Mouse (Mus musculus): ENCODE measurements around the gene Ccdc102a. TPM values are rescaled to one million over a fixed set of nuclear protein-coding genes. Genes with fewer than 3 reads are reported as not detected.
A peak's percentile ranks its signal among the peaks of the same experiment; 100 is the strongest.

Ccdc102a gene
- polyA plus RNA-seq (2015; fragmentation: Nextera tagmentation; extraction: Ambion mirVana) = 5.4 and 5.6 TPM in 2 replicates

DNA sequence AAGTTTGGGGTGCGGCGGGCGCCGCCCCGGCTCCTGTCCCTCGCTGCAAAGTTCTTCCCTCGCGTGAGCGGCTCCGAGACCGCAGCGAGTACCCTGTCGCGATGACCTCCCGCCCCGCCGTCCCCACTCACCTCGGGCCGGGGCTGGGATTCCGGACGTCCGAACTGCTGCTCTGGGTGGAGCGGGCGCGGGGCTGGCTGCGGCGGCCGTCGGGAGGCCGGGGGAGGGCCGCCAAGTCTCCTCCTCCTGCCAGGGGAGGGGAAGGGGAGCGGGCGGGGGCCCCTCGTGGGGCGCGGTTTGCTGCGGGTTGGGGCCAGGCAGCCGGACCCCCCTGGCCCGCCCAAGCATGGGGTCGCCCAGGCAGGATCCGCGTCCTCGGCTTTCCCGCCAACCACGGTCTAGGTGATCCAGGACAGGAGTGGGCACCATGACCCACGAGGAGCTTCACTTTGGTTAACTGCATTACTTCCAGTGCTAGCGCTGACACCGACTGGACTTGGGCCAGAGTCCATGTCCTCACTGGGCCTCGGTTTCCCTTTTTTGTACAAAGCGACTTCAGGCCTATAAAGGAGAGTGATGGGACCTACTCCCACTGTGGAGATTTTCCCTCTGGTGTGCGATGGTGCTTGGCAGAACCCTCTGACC is at the start of gene Ccdc102a:
Gene Ccdc102a, minus strand, starts transcription at position 248 of the 645 bp plus-strand sequence.
- Histone ChIP-seq H3K4me1 (peaks cover 38% of the 10 kb centered on the region), H3K36me3 (no peaks in the 10 kb centered on the region), H3K4me3 (peak within 1 kb of the TSS; percentile 50), H3K9ac (replicated peaks) (peak within 1 kb of the TSS; percentile 31), H3K27me3 (peaks cover 1% of the 10 kb centered on the region; the same call in 1 of the 2 replicates), H3K4me2 (replicated peaks) (peak within 1 kb of the TSS; percentile 82), H3K27ac (replicated peaks) (no peak within 1 kb of the TSS), H3K9me3 (no peaks in the 10 kb centered on the region)
- peak; percentile 30; the same call in 1 of the 2 replicates for ATAC-seq (replicated peaks)
- 2% methylated on average over 48 of the region's 51 CpGs for WGBS

GRCm38 (mm10) chr8:94967554-94967953 is 49.7 kb upstream of the Ccdc102a start:
- no peak overlapping the region for H3K27ac ChIP-seq (replicated peaks)
- no peaks in the 10 kb centered on the region for H3K27me3 ChIP-seq
- no peak overlapping the region for H3K4me2 ChIP-seq (replicated peaks)
- no peaks in the 10 kb centered on the region for H3K36me3 ChIP-seq
- H3K4me1 ChIP-seq = peaks cover 5% of the 10 kb centered on the region; the same call in 1 of the 2 replicates
- WGBS = 48% methylated on average over 3 of the region's 3 CpGs
- ATAC-seq (replicated peaks) = no peak
- H3K9me3 ChIP-seq = no peaks in the 10 kb centered on the region
- H3K9ac ChIP-seq (replicated peaks) = no peak overlapping the region
- no peak overlapping the region for H3K4me3 ChIP-seq

GRCm38 (mm10) chr8:94967071-94967470 is 49.2 kb upstream of the Ccdc102a start:
- Histone ChIP-seq H3K36me3 (no peaks in the 10 kb centered on the region), H3K27ac (replicated peaks) (no peak overlapping the region), H3K4me3 (no peak overlapping the region), H3K9me3 (no peaks in the 10 kb centered on the region), H3K4me1 (peaks cover 5% of the 10 kb centered on the region; the same call in 1 of the 2 replicates), H3K4me2 (replicated peaks) (no peak overlapping the region), H3K9ac (replicated peaks) (no peak overlapping the region), H3K27me3 (no peaks in the 10 kb centered on the region)
- no peak for ATAC-seq (replicated peaks)
- WGBS = 80% methylated on average over 4 of the region's 4 CpGs

- H3K4me1 ChIP-seq = peaks cover 5% of the 10 kb centered on the region; the same call in 1 of the 2 replicates
- no peaks in the 10 kb centered on the region for H3K9me3 ChIP-seq
- no peak overlapping the region for H3K4me3 ChIP-seq
- ATAC-seq (replicated peaks) = no peak
- no peak overlapping the region for H3K27ac ChIP-seq (replicated peaks)
- H3K9ac ChIP-seq (replicated peaks) = no peak overlapping the region
- H3K36me3 ChIP-seq = no peaks in the 10 kb centered on the region
- H3K27me3 ChIP-seq = no peaks in the 10 kb centered on the region
- no peak overlapping the region for H3K4me2 ChIP-seq (replicated peaks)
- 20% methylated on average over 7 of the region's 7 CpGs for WGBS
Observed at GRCm38 (mm10) chr8:94966578-94966977, 48.7 kb upstream of the Ccdc102a start.

GRCm38 (mm10) chr8:94964828-94965227 is 46.9 kb upstream of the Ccdc102a start:
- peaks cover 5% of the 10 kb centered on the region; the same call in 1 of the 2 replicates for H3K4me1 ChIP-seq
- H3K4me3 ChIP-seq = no peak overlapping the region
- no peaks in the 10 kb centered on the region for H3K27me3 ChIP-seq
- no peak for ATAC-seq (replicated peaks)
- H3K4me2 ChIP-seq (replicated peaks) = no peak overlapping the region
- 81% methylated on average over 10 of the region's 10 CpGs for whole genome bisulfite sequencing
- no peaks in the 10 kb centered on the region for H3K36me3 ChIP-seq
- H3K9ac ChIP-seq (replicated peaks) = no peak overlapping the region
- no peak overlapping the region for H3K27ac ChIP-seq (replicated peaks)
- no peaks in the 10 kb centered on the region for H3K9me3 ChIP-seq

DNA sequence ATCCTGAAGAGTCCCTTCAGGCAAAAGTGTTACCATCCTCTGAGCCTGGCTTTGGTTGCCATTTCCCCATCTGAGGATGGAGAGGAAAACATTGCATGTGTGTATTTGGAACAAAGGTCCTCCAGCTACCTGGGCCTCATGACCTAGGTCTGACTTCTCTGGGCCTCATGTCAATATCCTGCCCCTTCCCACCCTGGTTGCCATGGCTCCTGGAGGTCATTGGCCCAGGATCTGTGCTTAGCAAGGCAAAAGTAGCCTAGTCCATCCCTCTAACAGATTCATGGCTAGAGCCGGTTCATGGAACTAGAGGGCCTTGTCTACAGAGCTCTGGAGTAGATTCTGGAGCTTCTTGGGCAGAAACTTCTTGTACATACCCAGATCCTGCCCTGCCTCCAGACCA is 44.3 kb upstream of the Ccdc102a start:
- no peak overlapping the region for H3K4me3 ChIP-seq
- H3K4me1 ChIP-seq = 0 out of 2 replicates have a peak, but pooled peaks cover under 1% of the 10 kb centered on the region
- 78% methylated on average over 1 of the region's 1 CpGs for WGBS
- no peak overlapping the region for H3K9ac ChIP-seq (replicated peaks)
- no peak overlapping the region for H3K27ac ChIP-seq (replicated peaks)
- no peaks in the 10 kb centered on the region for H3K9me3 ChIP-seq
- no peaks in the 10 kb centered on the region for H3K27me3 ChIP-seq
- H3K4me2 ChIP-seq (replicated peaks) = no peak overlapping the region
- no peaks in the 10 kb centered on the region for H3K36me3 ChIP-seq
- no peak for ATAC-seq (replicated peaks)

DNA sequence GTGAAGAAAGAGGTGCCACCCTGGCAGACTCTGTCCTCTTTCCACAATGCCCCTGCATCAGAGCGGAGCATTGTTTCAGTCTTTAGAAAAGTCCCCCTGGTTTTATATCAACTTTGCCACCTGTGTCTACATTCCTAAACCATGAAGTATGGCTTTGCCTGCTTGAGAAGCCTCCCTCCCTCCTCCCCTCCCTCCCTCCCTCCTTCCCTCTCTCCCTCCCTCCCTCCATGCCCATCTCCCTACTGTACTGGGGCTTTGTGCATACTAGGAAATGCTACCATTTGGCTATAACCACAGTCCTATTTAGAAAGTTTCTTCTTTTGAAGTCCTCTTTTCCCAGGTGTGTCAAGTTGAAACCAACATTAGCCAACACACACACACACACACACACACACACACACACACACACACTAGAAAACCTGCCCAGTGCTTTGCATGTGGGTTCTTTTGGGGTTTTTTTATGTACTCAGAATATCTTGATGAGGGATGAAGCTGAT is 38.2 kb upstream of the Ccdc102a start:
- ATAC-seq (replicated peaks) = no peak
- H3K27me3 ChIP-seq = no peaks in the 10 kb centered on the region
- WGBS = 88% methylated on average over 1 of the region's 1 CpGs
- no peak overlapping the region for H3K4me3 ChIP-seq
- no peak overlapping the region for H3K4me2 ChIP-seq (replicated peaks)
- no peaks in the 10 kb centered on the region for H3K36me3 ChIP-seq
- no peak overlapping the region for H3K9ac ChIP-seq (replicated peaks)
- no peaks in the 10 kb centered on the region for H3K9me3 ChIP-seq
- peaks cover 11% of the 10 kb centered on the region for H3K4me1 ChIP-seq
- no peak overlapping the region for H3K27ac ChIP-seq (replicated peaks)

DNA sequence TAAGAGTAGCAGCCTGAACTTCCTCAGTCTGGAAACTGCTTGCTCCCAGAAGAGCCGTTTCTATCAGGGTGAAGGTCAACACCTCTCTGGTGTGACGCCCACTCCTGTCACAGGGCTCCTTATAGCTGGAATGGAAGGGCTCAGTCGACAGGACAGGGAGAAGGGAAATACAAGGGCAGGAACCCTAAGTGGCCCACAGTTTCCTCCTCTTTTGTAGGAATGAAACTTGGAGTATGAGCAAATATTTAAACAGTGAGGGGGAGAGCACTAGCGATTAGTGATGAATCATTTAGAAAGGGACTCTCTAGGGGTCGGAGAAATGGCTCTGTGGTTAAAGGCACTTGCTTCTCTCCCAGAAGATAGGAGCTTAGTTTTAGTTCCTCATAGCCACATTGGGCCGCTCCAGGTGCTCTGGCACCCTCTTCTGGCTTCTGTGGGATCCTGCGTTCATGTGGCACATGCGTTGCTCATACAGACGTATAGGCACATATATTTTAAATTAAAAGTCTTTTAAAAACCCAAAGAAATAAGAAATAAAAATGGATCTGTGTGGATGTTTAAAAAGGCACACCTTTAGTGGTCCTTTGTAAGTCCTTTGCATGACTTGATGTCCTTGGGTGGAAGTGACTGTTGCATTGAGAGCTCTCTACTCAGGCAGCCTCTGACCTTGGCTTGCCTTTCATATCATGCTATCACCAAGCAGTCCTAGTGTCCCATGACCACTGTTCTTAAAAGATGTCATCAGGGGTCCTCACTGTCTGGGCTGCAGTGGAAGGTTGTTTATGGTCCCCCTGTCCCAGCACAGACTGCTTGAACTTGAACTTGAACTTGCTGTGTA is 37.2 kb upstream of the Ccdc102a start:
- Histone ChIP-seq H3K27me3 (no peaks in the 10 kb centered on the region), H3K4me3 (no peak overlapping the region), H3K9ac (replicated peaks) (no peak overlapping the region), H3K27ac (replicated peaks) (0 out of 2 replicates have a peak overlapping the region, but pooled peaks have one; percentile 2), H3K36me3 (no peaks in the 10 kb centered on the region), H3K9me3 (no peaks in the 10 kb centered on the region), H3K4me2 (replicated peaks) (no peak overlapping the region), H3K4me1 (peaks cover 15% of the 10 kb centered on the region)
- WGBS = 45% methylated on average over 9 of the region's 9 CpGs
- peak; percentile 49; the same call in 1 of the 2 replicates for ATAC-seq (replicated peaks)

DNA sequence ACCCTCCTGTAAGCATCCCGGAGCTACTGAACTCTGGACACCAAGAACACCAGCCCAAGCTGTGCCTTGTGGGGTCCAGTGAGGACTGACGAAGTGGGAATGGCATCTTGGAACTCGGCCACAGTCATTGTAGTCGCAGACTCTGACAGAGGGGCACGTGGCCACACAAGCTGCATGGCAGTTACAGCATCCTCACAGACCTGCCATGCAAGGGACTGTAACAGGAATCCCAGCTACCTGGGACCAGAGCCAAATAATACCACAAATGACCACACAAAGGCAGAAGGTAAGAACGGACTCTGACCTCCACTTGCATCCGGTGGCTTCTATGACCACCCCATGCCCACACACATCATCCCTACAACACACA is 36.5 kb upstream of the Ccdc102a start:
- no peak overlapping the region for H3K4me3 ChIP-seq
- H3K36me3 ChIP-seq = no peaks in the 10 kb centered on the region
- no peak overlapping the region for H3K9ac ChIP-seq (replicated peaks)
- H3K4me1 ChIP-seq = peaks cover 20% of the 10 kb centered on the region
- H3K27ac ChIP-seq (replicated peaks) = 0 out of 2 replicates have a peak overlapping the region, but pooled peaks have one; percentile 2
- whole genome bisulfite sequencing = 53% methylated on average over 7 of the region's 7 CpGs
- H3K27me3 ChIP-seq = no peaks in the 10 kb centered on the region
- H3K4me2 ChIP-seq (replicated peaks) = no peak overlapping the region
- no peaks in the 10 kb centered on the region for H3K9me3 ChIP-seq
- ATAC-seq (replicated peaks) = peak; percentile 73

- H3K9me3 ChIP-seq = no peaks in the 10 kb centered on the region
- no peak overlapping the region for H3K9ac ChIP-seq (replicated peaks)
- no peak for ATAC-seq (replicated peaks)
- 62% methylated on average over 7 of the region's 7 CpGs for WGBS
- H3K36me3 ChIP-seq = no peaks in the 10 kb centered on the region
- H3K27me3 ChIP-seq = no peaks in the 10 kb centered on the region
- no peak overlapping the region for H3K27ac ChIP-seq (replicated peaks)
- H3K4me1 ChIP-seq = peaks cover 20% of the 10 kb centered on the region
- no peak overlapping the region for H3K4me2 ChIP-seq (replicated peaks)
- no peak overlapping the region for H3K4me3 ChIP-seq
Observed at GRCm38 (mm10) chr8:94953624-94954367, 35.9 kb upstream of the Ccdc102a start.

GRCm38 (mm10) chr8:94952086-94952485 is 34.2 kb upstream of the Ccdc102a start:
- H3K27me3 ChIP-seq = no peaks in the 10 kb centered on the region
- no peaks in the 10 kb centered on the region for H3K9me3 ChIP-seq
- H3K9ac ChIP-seq (replicated peaks) = no peak overlapping the region
- H3K4me3 ChIP-seq = no peak overlapping the region
- H3K4me2 ChIP-seq (replicated peaks) = no peak overlapping the region
- 76% methylated on average over 5 of the region's 5 CpGs for WGBS
- no peak for ATAC-seq (replicated peaks)
- H3K36me3 ChIP-seq = no peaks in the 10 kb centered on the region
- H3K4me1 ChIP-seq = peaks cover 20% of the 10 kb centered on the region
- H3K27ac ChIP-seq (replicated peaks) = no peak overlapping the region
